Mouse (Mus musculus) CH12.LX (cell line): ENCODE data around the gene Kif18b. TPM values are rescaled to one million over a fixed set of nuclear protein-coding genes. Genes with fewer than 3 reads are reported as not detected.

Experiments used
- DNase-seq: peaks from one replicate; pipeline ENCODE4 v3.0.0-alpha.2; 2013; ENCODE audit errors: extremely low read depth
- H3K27ac ChIP-seq: 2 replicates; pipeline ENCODE4 v1.5.1; 2012; ENCODE audit warnings: low read depth, mild to moderate bottlenecking, control low read depth, moderate library complexity; ENCODE audit not compliant: insufficient read depth
- H3K27me3 ChIP-seq: replicated peaks from 2 replicates; pipeline ENCODE3; 2012; ENCODE audit warnings: inconsistent platforms
- H3K36me3 ChIP-seq, 2 experiments: replicated peaks in 1 of 2; 2 replicates each; pipeline versions ENCODE3 to v1.6.1; 2012; ENCODE audit warnings: inconsistent platforms in 1 of 2, low read length in 1 of 2, mild to moderate bottlenecking in 1 of 2, mixed read lengths in 1 of 2, moderate library complexity in 1 of 2; ENCODE audit not compliant: control insufficient read depth in 1 of 2, insufficient read depth in 1 of 2
- H3K4me1 ChIP-seq, 2 experiments: 2 replicates each; pipeline ENCODE4 v1.6.1; 2012; ENCODE audit warnings: inconsistent platforms in 1 of 2, moderate library complexity in 1 of 2; ENCODE audit not compliant: insufficient read depth in 2 of 2, control insufficient read depth in 1 of 2
- H3K4me2 ChIP-seq: 2 replicates; pipeline ENCODE4 v1.6.1; 2012; ENCODE audit warnings: low read depth, mild to moderate bottlenecking, control low read depth; ENCODE audit not compliant: poor library complexity, insufficient read depth, severe bottlenecking
- H3K4me3 ChIP-seq, 3 experiments: fragments of 150-350 bp in 1 of 3; sonication (generic) in 1 of 3; replicated peaks in 1 of 3; 2 replicates each; pipeline versions ENCODE3 to v1.5.1; 2011 to 2012; ENCODE audit warnings: low read depth in 2 of 3, low read length in 2 of 3, mild to moderate bottlenecking in 2 of 3, moderate library complexity in 2 of 3, control low read depth in 1 of 3, improper control_type of control experiment in 1 of 3, inconsistent platforms in 1 of 3, mixed read lengths in 1 of 3; ENCODE audit not compliant: poor library complexity in 1 of 3
- H3K79me2 ChIP-seq: replicated peaks from 2 replicates; pipeline ENCODE4 v1.6.1; 2012; ENCODE audit warnings: mild to moderate bottlenecking, moderate library complexity; ENCODE audit not compliant: control insufficient read depth, poor library complexity, insufficient read depth, severe bottlenecking; ENCODE audit errors: extremely low read depth
- H3K9ac ChIP-seq: 2 replicates; pipeline ENCODE4 v1.6.1; 2012; ENCODE audit warnings: low read depth, mild to moderate bottlenecking, control low read depth, moderate library complexity; ENCODE audit not compliant: insufficient read depth
- H3K9me3 ChIP-seq: replicated peaks from 2 replicates; pipeline ENCODE3; 2012; ENCODE audit warnings: low read length, inconsistent platforms, mixed read lengths
- BHLHE40 ChIP-seq: IDR thresholded peaks from 2 replicates; pipeline ENCODE4 v1.6.1; 2011; ENCODE audit warnings: mild to moderate bottlenecking, low read depth, low read length, improper control_type of control experiment
- CHD1 ChIP-seq: IDR thresholded peaks from 2 replicates; pipeline ENCODE4 v1.6.1; 2012; ENCODE audit warnings: low read depth, low read length, improper control_type of control experiment, inconsistent platforms
- CTCF ChIP-seq, 2 experiments: IDR thresholded peaks in 1 of 2; conservative IDR thresholded peaks in 1 of 2; 2 replicates each; pipeline ENCODE4 v1.5.1; 2011 to 2012; ENCODE audit warnings: low read depth in 2 of 2, low read length in 2 of 2, improper control_type of control experiment in 1 of 2, inconsistent platforms in 1 of 2, mild to moderate bottlenecking in 1 of 2, moderate library complexity in 1 of 2
- E2F4 ChIP-seq: IDR thresholded peaks from 2 replicates; pipeline ENCODE4 v1.6.1; 2011; ENCODE audit warnings: low read depth, low read length, improper control_type of control experiment; ENCODE audit not compliant: insufficient replicate concordance
- ELF1 ChIP-seq: IDR thresholded peaks from 2 replicates; pipeline ENCODE4 v1.6.1; 2014; ENCODE audit warnings: low read depth, mild to moderate bottlenecking, inconsistent platforms, low read length, improper control_type of control experiment
- EP300 ChIP-seq: IDR thresholded peaks from 2 replicates; pipeline ENCODE4 v1.6.1; 2011; ENCODE audit warnings: low read length, improper control_type of control experiment
- ETS1 ChIP-seq: conservative IDR thresholded peaks from 2 replicates; pipeline ENCODE4 v1.6.1; 2012; ENCODE audit warnings: low read depth, mild to moderate bottlenecking, inconsistent platforms, low read length, improper control_type of control experiment, moderate library complexity
- HCFC1 ChIP-seq: IDR thresholded peaks from 2 replicates; pipeline ENCODE4 v1.6.1; 2012; ENCODE audit warnings: low read depth, mild to moderate bottlenecking, inconsistent platforms, low read length, improper control_type of control experiment
- MAZ ChIP-seq: IDR thresholded peaks from 2 replicates; pipeline ENCODE4 v1.6.1; 2012; ENCODE audit warnings: low read depth, mild to moderate bottlenecking, inconsistent platforms, low read length, improper control_type of control experiment, moderate library complexity
- MEF2A ChIP-seq: IDR thresholded peaks from 2 replicates; pipeline ENCODE4 v1.6.1; 2014; ENCODE audit warnings: low read depth, mild to moderate bottlenecking, inconsistent platforms, low read length, improper control_type of control experiment, borderline replicate concordance
- MXI1 ChIP-seq: IDR thresholded peaks from 2 replicates; pipeline ENCODE4 v1.6.1; 2011; ENCODE audit warnings: mild to moderate bottlenecking, low read depth, low read length, improper control_type of control experiment
- MYC ChIP-seq: IDR thresholded peaks from 2 replicates; pipeline ENCODE4 v1.6.1; 2011; ENCODE audit warnings: low read depth, mild to moderate bottlenecking, improper control_type of control experiment, low read length
- NELFE ChIP-seq: IDR thresholded peaks from 2 replicates; pipeline ENCODE4 v1.6.1; 2011; ENCODE audit warnings: low read depth, low read length, improper control_type of control experiment
- NRF1 ChIP-seq: IDR thresholded peaks from 2 replicates; pipeline ENCODE4 v1.6.1; 2014; ENCODE audit warnings: low read depth, mild to moderate bottlenecking, inconsistent platforms, low read length, improper control_type of control experiment, moderate library complexity
- PAX5 ChIP-seq: IDR thresholded peaks from 2 replicates; pipeline ENCODE4 v1.6.1; 2012; ENCODE audit warnings: low read length, inconsistent platforms, mixed read lengths
- RAD21 ChIP-seq: IDR thresholded peaks from 2 replicates; pipeline ENCODE4 v1.6.1; 2011; ENCODE audit warnings: low read depth, mild to moderate bottlenecking, low read length, improper control_type of control experiment, moderate library complexity
- SIN3A ChIP-seq: IDR thresholded peaks from 2 replicates; pipeline ENCODE4 v1.6.1; 2012; ENCODE audit warnings: low read length, improper control_type of control experiment, inconsistent platforms
- SMC3 ChIP-seq: IDR thresholded peaks from 2 replicates; pipeline ENCODE4 v1.6.1; 2011; ENCODE audit warnings: low read depth, low read length, improper control_type of control experiment
- TCF12 ChIP-seq: IDR thresholded peaks from 2 replicates; pipeline ENCODE4 v1.6.1; 2014; ENCODE audit warnings: low read depth, mild to moderate bottlenecking, inconsistent platforms, low read length, improper control_type of control experiment
- USF2 ChIP-seq: conservative IDR thresholded peaks from 2 replicates; pipeline ENCODE4 v1.6.1; 2011; ENCODE audit warnings: low read depth, low read length, improper control_type of control experiment
- ZC3H11A ChIP-seq: IDR thresholded peaks from 2 replicates; pipeline ENCODE4 v1.6.1; 2012; ENCODE audit warnings: low read depth, mild to moderate bottlenecking, inconsistent platforms, low read length, improper control_type of control experiment
- dilution Hi-C: fragments of 300-500 bp; cut with MboI; formaldehyde crosslinking; loops from 2 replicates; pipeline ENCODE4 v1.14.3; 2020; ENCODE audit warnings: low sequenced_read_pairs; ENCODE audit not compliant: extremely low pct_unique_long_range_greater_than_20kb, extremely low pct_ligation_motif_present
- in situ Hi-C: fragments of 300-500 bp; cut with MboI; formaldehyde crosslinking; loops from 3 replicates; pipeline ENCODE4 v1.14.3; 2019; ENCODE audit warnings: low sequenced_read_pairs, low pct_ligation_motif_present, low pct_unique_long_range_greater_than_20kb, mixed read lengths
- polyA plus RNA-seq: library from polyadenylated mRNA; unstranded; fragments of >175 nt; gene quantifications from 2 replicates; pipeline ENCODE4 v1.2.1, GENCODE M21; 2012; ENCODE audit warnings: low read depth; ENCODE audit not compliant: insufficient read length
- total RNA-seq, 2 experiments: library from RNA; depleted of rRNA; stranded (reverse); fragments of 300-350 nt in 1 of 2; fragments of >200 nt in 1 of 2; gene quantifications; 2 replicates each; pipeline ENCODE4 v1.2.3; 2012 to 2014

The Kif18b gene
- total and polyA plus RNA-seq, 3 experiments, result 32.6 to 54.4 (median 54.0) TPM

DNA sequence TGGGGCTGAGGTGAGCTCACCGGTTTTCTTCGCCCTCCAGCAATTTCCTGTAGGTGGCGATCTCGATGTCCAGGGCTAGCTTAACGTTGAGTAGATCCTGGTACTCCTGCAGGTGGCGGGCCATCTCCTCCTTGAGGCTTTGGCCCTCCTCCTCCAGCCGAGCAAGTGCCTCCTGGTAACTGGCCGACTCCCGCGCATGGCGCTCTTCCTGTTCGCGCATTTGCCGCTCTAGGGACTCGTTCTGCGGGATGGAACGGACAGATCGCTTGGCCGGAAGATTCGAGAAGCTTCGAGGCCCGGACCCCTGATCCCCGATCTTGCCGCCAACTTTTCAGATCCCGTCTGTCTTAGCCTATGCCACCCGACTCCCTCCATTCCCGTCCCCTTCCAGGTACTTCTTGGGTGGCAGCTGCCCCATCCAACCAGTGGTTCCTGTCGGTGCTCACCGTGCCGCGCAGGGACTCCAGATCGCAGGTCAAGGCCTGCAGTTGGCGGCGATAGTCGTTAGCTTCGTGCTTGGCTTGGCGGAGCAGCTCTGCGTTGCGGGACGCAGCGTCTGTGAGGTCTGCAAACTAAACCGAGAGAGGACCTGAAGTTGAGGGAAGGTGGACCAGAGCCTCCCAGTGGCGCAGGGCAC, 31.8 kb downstream of the Kif18b start:
- H3K9ac ChIP-seq, result no peak overlapping the region
- peak; percentile 27; the same call in 1 of the 2 replicates for TF ChIP-seq TCF12
- TF ChIP-seq RAD21, result peak; percentile 78
- TF ChIP-seq ETS1, result no peak
- TF ChIP-seq NELFE, result peak; percentile 65; the same call in 1 of the 2 replicates
- TF ChIP-seq PAX5, result no peak
- TF ChIP-seq E2F4, result 0 out of 2 replicates have a peak, but pooled peaks have one; percentile 61
- 0 out of 2 replicates have a peak, but pooled peaks have one; percentile 12 for TF ChIP-seq BHLHE40
- no peak for TF ChIP-seq CHD1
- TF ChIP-seq MYC, result 0 out of 2 replicates have a peak, but pooled peaks have one; percentile 27
- TF ChIP-seq CTCF (conservative IDR thresholded peaks at IDR 0.05 in 1 of 2, IDR thresholded peaks at IDR 0.05 in 1 of 2; ENCODE audit: low read depth in 2 of 2, low read length in 2 of 2), result peak in 1 of 2 experiments; percentile 100; a peak in 2 of 4 replicates
- no peak for TF ChIP-seq EP300
- peak; percentile 63 for TF ChIP-seq NRF1
- TF ChIP-seq USF2, result no peak
- 0 out of 2 replicates have a peak, but pooled peaks have one; percentile 37 for TF ChIP-seq MXI1
- peak; percentile 85 for TF ChIP-seq SMC3
- no peak for TF ChIP-seq MAZ
- TF ChIP-seq ELF1, result peak; percentile 64
- TF ChIP-seq ZC3H11A, result peak; percentile 51; the same call in 1 of the 2 replicates
- TF ChIP-seq SIN3A, result peak; percentile 34; the same call in 1 of the 2 replicates
- TF ChIP-seq MEF2A, result peak; percentile 60; the same call in 1 of the 2 replicates
- peak; percentile 28; the same call in 1 of the 2 replicates for TF ChIP-seq HCFC1
- peaks cover 6 to 14% of the 10 kb centered on the region in 2 experiments; a peak in 3 of 4 replicates for H3K4me1 ChIP-seq
- H3K36me3 ChIP-seq, result no peaks in the 10 kb centered on the region
- no peak overlapping the region for H3K27ac ChIP-seq
- dilution Hi-C loops (no loop called here), in situ Hi-C loops (no loop called here)
- H3K27me3 ChIP-seq, result peaks cover 76% of the 10 kb centered on the region
- H3K4me2 ChIP-seq, result 0 out of 2 replicates have a peak overlapping the region, but pooled peaks have one; percentile 7
- peak; percentile 80 for DNase-seq
- no peaks in the 10 kb centered on the region for H3K79me2 ChIP-seq
- no peaks in the 10 kb centered on the region for H3K9me3 ChIP-seq
- peak overlapping the region in 1 of 3 experiments; percentile 9 for H3K4me3 ChIP-seq
